Mouse (Mus musculus) olfactory bulb, adult 2 months (tissue): Measurements from ENCODE around the gene Amigo1.

Source experiments
- CTCF ChIP-seq: fragments of 200-500 bp; IDR thresholded peaks from 2 replicates; pipeline ENCODE4 v1.5.1; 2012; ENCODE audit warnings: low read depth, mild to moderate bottlenecking, low read length, moderate library complexity; ENCODE audit not compliant: insufficient read depth
- POLR2A ChIP-seq: fragments of 200-500 bp; IDR thresholded peaks from 2 replicates; pipeline ENCODE4 v1.6.1; 2012; ENCODE audit warnings: mild to moderate bottlenecking, low read depth, low read length, moderate library complexity; ENCODE audit not compliant: insufficient read depth

GRCm38 (mm10) chr3:108214734-108215133, 28.6 kb downstream of the Amigo1 start:
- no peak for TF ChIP-seq CTCF
- no peak for TF ChIP-seq POLR2A
